In the genomic region with DNA sequence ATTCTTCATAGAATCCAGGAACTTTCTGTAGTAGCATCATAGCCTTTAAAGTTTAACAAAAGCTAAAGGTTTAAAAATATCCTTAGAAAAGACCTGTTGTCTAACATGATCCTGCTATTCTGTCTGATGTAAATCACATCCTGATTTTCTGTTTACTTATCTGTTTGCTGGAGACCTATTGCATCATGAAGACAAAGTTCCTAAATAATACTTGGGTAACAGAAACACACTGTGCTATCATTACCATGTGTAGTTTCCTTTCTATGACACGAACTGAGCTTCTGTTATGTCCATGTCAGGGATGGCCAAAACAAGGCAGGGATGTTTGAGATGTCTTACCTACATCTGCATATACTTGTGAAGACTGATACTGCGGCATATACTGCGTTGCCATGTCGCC, we compare ENCODE assay signal across 35 mouse cellular contexts.
"Had no signal": no experiment of that assay in that cellular context is flagged by ENCODE, and none has a peak within 500 bp of the region (broad histone marks: within the 10 kb centered on the region; RNA-seq: fewer than 3 reads in every experiment).

No protein-coding gene starts in this region.

- ATAC-seq: hindbrain, embryonic 16.5 days; hindbrain, postnatal 0 days; inflammation-experienced regulatory T-cells, adult 6 months; intestine, embryonic 15.5 days; intestine, embryonic 16.5 days; intestine, postnatal 0 days had no signal

- H3K27ac ChIP-seq: heart, adult 2 months; heart, embryonic 10.5 days; heart, embryonic 15.5 days; hindbrain, embryonic 10.5 days; hindbrain, embryonic 12.5 days; hindbrain, embryonic 13.5 days; hindbrain, embryonic 14.5 days; hindbrain, embryonic 15.5 days; hindbrain, postnatal 0 days; intestine, embryonic 15.5 days; kidney, embryonic 15.5 days; kidney, postnatal 0 days; layer of hippocampus, adult 2 months had no signal

- H3K27me3 ChIP-seq: heart, embryonic 12.5 days; heart, embryonic 13.5 days; heart, embryonic 15.5 days; hindbrain, embryonic 12.5 days; hindbrain, embryonic 13.5 days; hindbrain, embryonic 15.5 days; intestine, embryonic 15.5 days; kidney, embryonic 15.5 days had no signal

- H3K9me3 ChIP-seq: heart, embryonic 10.5 days; heart, embryonic 12.5 days; heart, embryonic 13.5 days; heart, embryonic 15.5 days; hindbrain, embryonic 10.5 days; hindbrain, embryonic 12.5 days; hindbrain, embryonic 13.5 days; hindbrain, embryonic 15.5 days; intestine, embryonic 15.5 days; kidney, embryonic 15.5 days had no signal

- H3K4me3 ChIP-seq: heart, adult 2 months; heart, embryonic 10.5 days; heart, embryonic 12.5 days; heart, embryonic 13.5 days; heart, embryonic 15.5 days; hindbrain, embryonic 10.5 days; hindbrain, embryonic 12.5 days; hindbrain, embryonic 13.5 days; hindbrain, embryonic 15.5 days; intestine, embryonic 15.5 days; kidney, embryonic 15.5 days; layer of hippocampus, adult 2 months had no signal

- H3K9ac ChIP-seq: heart, embryonic 12.5 days; heart, embryonic 13.5 days; heart, embryonic 15.5 days; hindbrain, embryonic 12.5 days; hindbrain, embryonic 13.5 days; hindbrain, embryonic 14.5 days; hindbrain, embryonic 15.5 days; intestine, embryonic 15.5 days; kidney, embryonic 15.5 days had no signal

- H3K4me2 ChIP-seq: heart, embryonic 11.5 days; heart, embryonic 12.5 days; heart, embryonic 13.5 days; heart, embryonic 15.5 days; hindbrain, embryonic 12.5 days; hindbrain, embryonic 13.5 days; hindbrain, embryonic 14.5 days; hindbrain, embryonic 15.5 days; intestine, embryonic 15.5 days; kidney, embryonic 15.5 days had no signal

- H3K4me1 ChIP-seq: heart, embryonic 10.5 days; heart, embryonic 12.5 days; heart, embryonic 13.5 days; heart, embryonic 15.5 days; hindbrain, embryonic 10.5 days; hindbrain, embryonic 12.5 days; hindbrain, embryonic 13.5 days; hindbrain, embryonic 15.5 days; intestine, embryonic 15.5 days had no signal

- DNase-seq: heart, adult 2 months; heart, postnatal 10 days; heart, postnatal 14 days; heart, postnatal 36 days; heart, postnatal 4 days; kidney, adult 11 months; kidney, adult 18-20 months; kidney, adult 2 months; kidney, adult 8-10 months; kidney, adult 9 months; kidney, postnatal 10 days; kidney, postnatal 14 days; kidney, postnatal 25 days; kidney, postnatal 36 days; kidney, postnatal 4 days; layer of hippocampus, postnatal 36 days had no signal
